Mouse (Mus musculus): ENCODE data around the gene Fnip1. TPM values are rescaled to one million over a fixed set of nuclear protein-coding genes. Genes with fewer than 3 reads are reported as not detected.

The Fnip1 gene
- polyA plus RNA-seq, 1 experiment, result 15.8 TPM

GRCm38 (mm10) chr11:54502546-54503245 lies 64.7 kb downstream of the Fnip1 start:
- Histone ChIP-seq H3K27ac (ENCODE audit: insufficient read depth, low read length) (no peak overlapping the region), H3K4me1 (ENCODE audit: control insufficient read depth, insufficient read depth, low read length) (no peaks in the 10 kb centered on the region), H3K4me3 (ENCODE audit: insufficient read depth, low read length) (no peak overlapping the region)
- TF ChIP-seq CTCF (IDR thresholded peaks at IDR 0.05; ENCODE audit: extremely low read depth, insufficient read depth, low read length) (no peak), POLR2A (IDR thresholded peaks at IDR 0.05; ENCODE audit: extremely low read depth, insufficient read depth, low read length) (no peak)

GRCm38 (mm10) chr11:54513584-54513983 lies 75.6 kb downstream of the Fnip1 start:
- no peak overlapping the region for H3K27ac ChIP-seq (ENCODE audit: insufficient read depth, low read length)
- no peak overlapping the region for H3K4me3 ChIP-seq (ENCODE audit: insufficient read depth, low read length)
- TF ChIP-seq CTCF (IDR thresholded peaks at IDR 0.05; ENCODE audit: extremely low read depth, insufficient read depth, low read length), result no peak
- no peak for TF ChIP-seq POLR2A (IDR thresholded peaks at IDR 0.05; ENCODE audit: extremely low read depth, insufficient read depth, low read length)
- H3K4me1 ChIP-seq (ENCODE audit: control insufficient read depth, insufficient read depth, low read length), result no peaks in the 10 kb centered on the region

GRCm38 (mm10) chr11:54521927-54522528 lies 84.0 kb downstream of the Fnip1 start:
- H3K4me1 ChIP-seq (ENCODE audit: control insufficient read depth, insufficient read depth, low read length), result no peaks in the 10 kb centered on the region; the same call in 1 of the 2 replicates
- H3K27ac ChIP-seq (ENCODE audit: insufficient read depth, low read length), result peak overlapping the region; percentile 58; the same call in 1 of the 2 replicates
- peak overlapping the region; percentile 57 for H3K4me3 ChIP-seq (ENCODE audit: insufficient read depth, low read length)
- TF ChIP-seq POLR2A (IDR thresholded peaks at IDR 0.05; ENCODE audit: extremely low read depth, insufficient read depth, low read length), result no peak
- no peak for TF ChIP-seq CTCF (IDR thresholded peaks at IDR 0.05; ENCODE audit: extremely low read depth, insufficient read depth, low read length)

GRCm38 (mm10) chr11:54522529-54523430 lies 84.8 kb downstream of the Fnip1 start, which contains the start of gene Rapgef6:
TSS of gene Rapgef6 (plus strand) at chr11:54522847.
- Histone ChIP-seq H3K4me1 (ENCODE audit: control insufficient read depth, insufficient read depth, low read length) (no peaks in the 10 kb centered on the region; the same call in 1 of the 2 replicates), H3K27ac (ENCODE audit: insufficient read depth, low read length) (peak within 1 kb of the TSS; percentile 58), H3K4me3 (ENCODE audit: insufficient read depth, low read length) (peak within 1 kb of the TSS; percentile 57)
- TF ChIP-seq POLR2A (IDR thresholded peaks at IDR 0.05; ENCODE audit: extremely low read depth, insufficient read depth, low read length), result peak; percentile 68
- no peak for TF ChIP-seq CTCF (IDR thresholded peaks at IDR 0.05; ENCODE audit: extremely low read depth, insufficient read depth, low read length)

GRCm38 (mm10) chr11:54523431-54524001 lies 85.5 kb downstream of the Fnip1 start:
- TF ChIP-seq CTCF (IDR thresholded peaks at IDR 0.05; ENCODE audit: extremely low read depth, insufficient read depth, low read length) (no peak), POLR2A (IDR thresholded peaks at IDR 0.05; ENCODE audit: extremely low read depth, insufficient read depth, low read length) (no peak)
- no peaks in the 10 kb centered on the region; the same call in 1 of the 2 replicates for H3K4me1 ChIP-seq (ENCODE audit: control insufficient read depth, insufficient read depth, low read length)
- H3K4me3 ChIP-seq (ENCODE audit: insufficient read depth, low read length), result peak overlapping the region; percentile 57
- no peak overlapping the region for H3K27ac ChIP-seq (ENCODE audit: insufficient read depth, low read length)

- TF ChIP-seq POLR2A (IDR thresholded peaks at IDR 0.05; ENCODE audit: extremely low read depth, insufficient read depth, low read length), result no peak
- no peak for TF ChIP-seq CTCF (IDR thresholded peaks at IDR 0.05; ENCODE audit: extremely low read depth, insufficient read depth, low read length)
- Histone ChIP-seq H3K4me3 (ENCODE audit: insufficient read depth, low read length) (no peak overlapping the region), H3K27ac (ENCODE audit: insufficient read depth, low read length) (no peak overlapping the region)
These were observed 90.0 kb downstream of the Fnip1 start for GRCm38 (mm10) chr11:54528002-54528401.

GRCm38 (mm10) chr11:54530391-54530790 lies 92.4 kb downstream of the Fnip1 start:
- no peaks in the 10 kb centered on the region for H3K4me1 ChIP-seq (ENCODE audit: control insufficient read depth, insufficient read depth, low read length)
- no peak overlapping the region for H3K4me3 ChIP-seq (ENCODE audit: insufficient read depth, low read length)
- no peak overlapping the region for H3K27ac ChIP-seq (ENCODE audit: insufficient read depth, low read length)
- TF ChIP-seq CTCF (IDR thresholded peaks at IDR 0.05; ENCODE audit: extremely low read depth, insufficient read depth, low read length), result no peak
- TF ChIP-seq POLR2A (IDR thresholded peaks at IDR 0.05; ENCODE audit: extremely low read depth, insufficient read depth, low read length), result no peak

More at GRCm38 (mm10) chr11:54528002-54528401, 90.0 kb downstream of the Fnip1 start:
- H3K4me1 ChIP-seq (ENCODE audit: control insufficient read depth, insufficient read depth, low read length), result no peaks in the 10 kb centered on the region; the same call in 1 of the 2 replicates

GRCm38 (mm10) chr11:54530916-54531315 lies 92.9 kb downstream of the Fnip1 start:
- H3K27ac ChIP-seq (ENCODE audit: insufficient read depth, low read length), result no peak overlapping the region
- TF ChIP-seq CTCF (IDR thresholded peaks at IDR 0.05; ENCODE audit: extremely low read depth, insufficient read depth, low read length) (no peak), POLR2A (IDR thresholded peaks at IDR 0.05; ENCODE audit: extremely low read depth, insufficient read depth, low read length) (no peak)
- no peak overlapping the region for H3K4me3 ChIP-seq (ENCODE audit: insufficient read depth, low read length)
- H3K4me1 ChIP-seq (ENCODE audit: control insufficient read depth, insufficient read depth, low read length), result no peaks in the 10 kb centered on the region

GRCm38 (mm10) chr11:54533834-54534233 lies 95.8 kb downstream of the Fnip1 start:
- no peak for TF ChIP-seq CTCF (IDR thresholded peaks at IDR 0.05; ENCODE audit: extremely low read depth, insufficient read depth, low read length)
- no peak overlapping the region for H3K27ac ChIP-seq (ENCODE audit: insufficient read depth, low read length)
- H3K4me1 ChIP-seq (ENCODE audit: control insufficient read depth, insufficient read depth, low read length), result no peaks in the 10 kb centered on the region
- H3K4me3 ChIP-seq (ENCODE audit: insufficient read depth, low read length), result no peak overlapping the region
